Mouse (Mus musculus) gastrocnemius, adult 18-20 months (tissue): ENCODE data around the gene Sod3. TPM values are rescaled to one million over a fixed set of nuclear protein-coding genes. Genes with fewer than 3 reads are reported as not detected.

ENCODE experiments used
- DNase-seq: peaks from one replicate; pipeline ENCODE4 v3.0.0; 2021; ENCODE audit warnings: low spot score
- total RNA-seq, 2 experiments: library from RNA; stranded (reverse); gene quantifications; 2 replicates each; pipeline ENCODE4 v1.2.3; 2021

Sod3 gene
- total RNA-seq, 2 experiments from 2014 or later = 4.9 to 9.2 TPM

- no peak for DNase-seq
These were observed 12.3 kb downstream of the Sod3 start for GRCm38 (mm10) chr5:52375847-52376246.

GRCm38 (mm10) chr5:52382837-52383236 lies 19.2 kb downstream of the Sod3 start:
- no peak for DNase-seq

- DNase-seq = no peak
These were observed 20.2 kb downstream of the Sod3 start for GRCm38 (mm10) chr5:52383748-52384147.

- DNase-seq = no peak
These were observed 22.4 kb downstream of the Sod3 start for GRCm38 (mm10) chr5:52386016-52386415.

- DNase-seq = no peak
These were observed 24.6 kb downstream of the Sod3 start for GRCm38 (mm10) chr5:52388092-52388749.

DNA sequence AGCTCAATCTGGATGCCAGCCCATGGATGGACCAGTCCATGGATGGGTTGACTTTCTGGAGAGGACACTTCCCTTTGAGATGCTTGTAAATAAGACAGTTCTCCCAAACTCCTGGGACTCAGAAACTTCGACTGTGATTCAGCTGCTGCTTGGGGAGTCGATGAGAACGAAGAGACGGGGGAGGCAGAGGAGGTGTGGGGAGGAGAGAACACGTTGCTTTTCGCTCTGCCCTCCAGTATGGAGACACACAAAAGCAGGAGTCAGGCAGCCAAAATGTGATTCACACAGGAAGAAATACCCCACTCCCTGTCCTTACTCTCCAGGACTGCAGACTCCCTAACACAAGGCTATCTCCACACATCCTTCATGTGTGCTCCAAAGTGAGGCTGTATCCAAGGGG lies 26.8 kb downstream of the Sod3 start:
- no peak for DNase-seq

DNA sequence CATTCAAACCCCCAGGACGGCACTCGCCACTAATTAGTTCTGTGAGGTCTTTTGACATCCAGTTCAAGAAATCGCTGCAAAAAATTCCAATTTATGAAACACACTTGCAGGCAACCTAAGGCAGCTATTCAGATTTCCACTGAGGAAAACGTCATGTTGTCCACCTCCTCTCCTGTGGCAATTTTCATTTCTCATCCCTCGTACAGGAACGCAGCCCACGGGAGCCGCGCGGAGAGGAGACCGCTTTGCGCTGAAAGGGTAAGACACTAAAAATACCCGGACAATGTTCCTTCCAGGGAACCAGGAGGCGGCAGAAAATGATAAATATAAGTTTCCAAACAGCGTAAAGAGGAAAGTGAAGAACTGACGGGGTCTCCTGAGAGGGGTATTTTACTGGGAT lies 27.9 kb downstream of the Sod3 start:
- no peak for DNase-seq

- DNase-seq = no peak
These were observed 30.2 kb downstream of the Sod3 start for GRCm38 (mm10) chr5:52393756-52394155.

GRCm38 (mm10) chr5:52404373-52404772 lies 40.8 kb downstream of the Sod3 start:
- DNase-seq = no peak

DNA sequence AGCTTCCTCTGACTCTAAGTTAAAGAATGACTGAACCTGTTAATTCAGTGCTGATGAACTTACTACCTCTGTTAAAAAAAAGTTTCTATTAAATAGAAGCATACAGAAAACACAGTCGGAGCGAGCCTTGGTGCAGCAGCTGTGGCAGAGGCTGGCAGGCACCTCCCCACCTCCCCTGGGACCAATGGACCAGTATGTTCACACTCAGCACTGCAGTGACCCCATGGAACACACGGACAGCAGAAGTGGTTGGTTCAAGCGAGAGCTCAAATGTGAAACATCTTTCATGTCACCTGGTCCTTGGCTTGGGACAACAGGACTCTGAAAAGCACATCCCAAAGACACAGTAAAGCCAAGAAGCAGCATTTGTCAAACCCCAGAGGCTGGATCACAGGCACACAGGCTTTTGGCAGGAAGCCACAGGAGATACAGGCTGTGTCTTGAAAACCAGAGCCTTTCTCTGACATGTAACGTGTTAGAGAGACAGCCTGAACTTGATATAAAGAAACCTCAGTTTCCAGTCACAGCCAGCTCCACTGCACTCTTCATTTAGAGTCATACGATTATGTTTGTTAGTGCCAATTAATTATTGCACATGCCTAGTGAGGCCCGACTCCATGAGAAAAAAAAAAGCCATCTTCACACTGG lies 45.2 kb downstream of the Sod3 start:
- no peak for DNase-seq

DNA sequence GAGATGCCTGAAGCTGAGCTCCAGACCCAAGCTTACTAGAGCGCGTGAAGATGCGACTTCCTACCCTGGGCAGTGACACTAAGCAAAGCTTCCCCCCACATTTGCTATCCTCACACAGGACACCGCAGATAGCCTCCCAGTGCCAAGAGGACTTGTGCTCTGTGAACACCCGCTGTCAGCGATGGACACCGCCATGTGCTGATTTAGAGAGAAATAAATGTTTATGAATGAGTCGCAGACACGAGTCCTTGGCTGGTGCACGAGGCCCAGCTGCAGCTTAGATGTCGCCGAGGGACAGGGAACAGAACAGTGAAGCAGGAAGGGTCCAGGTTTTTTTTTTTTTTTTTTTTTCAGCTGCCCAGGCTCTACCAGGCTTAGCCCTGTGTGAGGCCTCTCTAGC lies 46.6 kb downstream of the Sod3 start:
- DNase-seq = no peak

DNA sequence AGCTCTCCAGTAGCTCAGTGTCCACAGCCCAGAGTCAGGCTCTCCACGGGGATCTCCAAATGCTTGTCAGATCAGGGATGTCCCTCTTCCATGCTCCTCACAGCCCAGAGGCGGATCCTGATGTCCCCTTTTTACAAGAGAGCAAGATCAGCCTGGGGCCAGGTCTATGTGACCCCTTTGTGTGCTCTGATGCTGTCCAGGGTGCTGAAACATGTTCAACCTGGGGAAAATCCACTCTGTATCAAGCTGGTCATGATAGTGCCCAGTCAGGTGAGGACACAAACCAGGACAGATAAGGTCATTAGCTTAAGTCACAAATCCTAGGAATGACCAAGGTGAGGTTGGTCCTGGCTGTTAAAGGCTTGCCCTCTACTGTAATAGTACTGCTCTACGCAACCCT lies 48.0 kb downstream of the Sod3 start:
- no peak for DNase-seq

DNA sequence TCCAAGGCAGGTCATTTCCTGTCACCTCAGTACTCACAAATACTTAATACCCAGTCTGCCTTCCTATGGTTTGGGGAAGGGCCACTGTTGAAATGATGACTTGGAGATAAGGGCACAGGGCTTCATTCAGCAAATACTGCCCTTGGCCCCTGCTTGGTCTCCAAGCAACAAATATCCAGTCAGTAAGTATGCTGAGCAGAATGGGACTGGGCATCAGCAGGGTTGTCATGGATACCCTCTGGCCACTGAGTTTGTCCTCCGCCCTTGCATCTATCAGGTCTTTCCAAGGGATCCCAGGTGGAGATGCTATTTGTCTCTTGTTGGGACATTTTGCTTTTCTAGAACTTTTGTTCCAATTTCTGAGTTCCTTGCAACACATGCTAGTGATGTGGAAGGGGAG lies 51.6 kb downstream of the Sod3 start:
- no peak for DNase-seq

DNA sequence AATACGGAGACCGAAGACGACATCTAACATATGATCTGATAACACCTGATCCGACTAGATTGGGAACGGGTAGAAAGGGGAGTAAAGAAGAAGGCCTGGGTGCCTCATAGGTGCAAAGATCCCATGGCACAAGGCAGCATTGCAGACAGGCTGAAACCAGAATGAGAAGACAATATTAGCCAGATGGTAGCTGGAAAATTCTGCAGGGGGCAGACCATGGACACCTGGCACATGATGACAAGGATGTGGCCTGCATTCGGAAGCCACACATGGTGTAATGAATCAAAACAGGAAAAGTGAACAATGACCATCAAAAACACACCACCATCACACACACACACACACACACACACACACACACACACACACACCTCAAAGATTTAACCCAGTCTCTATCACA lies 52.3 kb downstream of the Sod3 start:
- DNase-seq = no peak

GRCm38 (mm10) chr5:52416485-52416884 lies 52.9 kb downstream of the Sod3 start:
- DNase-seq = no peak

Other genes with a start within 250 kb of the Sod3 start
- 10 to 100 TPM; 36.8 to 39.5 TPM for gene Dhx15, start 173.3 kb upstream of the Sod3 start, total RNA-seq
- gene Ccdc149, start 107.7 kb downstream of the Sod3 start, total RNA-seq = 1 to 10 TPM in 1 of 2 experiments, under 1 TPM in 1; 0.68 to 1.3 TPM
- gene Lgi2, start 202.7 kb downstream of the Sod3 start, total RNA-seq = under 1 TPM; 0.84 to 0.88 TPM